Mouse (Mus musculus) cortical plate, adult 2 months (tissue): ENCODE data around the gene Gm5152.
"Not testable (repeated sequence)": the region's sequence is repeated elsewhere in the genome, so short reads cannot be mapped to it uniquely, and the experiment has no call there.

ENCODE experiments used
- CTCF ChIP-seq: fragments of 200-500 bp; IDR thresholded peaks from 2 replicates; pipeline ENCODE4 v1.5.1; 2011; ENCODE audit warnings: mild to moderate bottlenecking, control low read depth, low read length; ENCODE audit not compliant: insufficient read depth; ENCODE audit errors: extremely low read depth
- POLR2A ChIP-seq: fragments of 200-500 bp; IDR thresholded peaks from 2 replicates; pipeline ENCODE4 v1.6.1; 2011; ENCODE audit warnings: mild to moderate bottlenecking, low read length, control low read depth; ENCODE audit not compliant: insufficient read depth; ENCODE audit errors: extremely low read depth

- not testable (repeated sequence) for TF ChIP-seq CTCF, POLR2A
These were observed 5.9 kb downstream of the Gm5152 start for GRCm38 (mm10) chr5:10240436-10240835.
